Mouse (Mus musculus): ENCODE data around the gene Bhlha9.

Gene Bhlha9

DNA sequence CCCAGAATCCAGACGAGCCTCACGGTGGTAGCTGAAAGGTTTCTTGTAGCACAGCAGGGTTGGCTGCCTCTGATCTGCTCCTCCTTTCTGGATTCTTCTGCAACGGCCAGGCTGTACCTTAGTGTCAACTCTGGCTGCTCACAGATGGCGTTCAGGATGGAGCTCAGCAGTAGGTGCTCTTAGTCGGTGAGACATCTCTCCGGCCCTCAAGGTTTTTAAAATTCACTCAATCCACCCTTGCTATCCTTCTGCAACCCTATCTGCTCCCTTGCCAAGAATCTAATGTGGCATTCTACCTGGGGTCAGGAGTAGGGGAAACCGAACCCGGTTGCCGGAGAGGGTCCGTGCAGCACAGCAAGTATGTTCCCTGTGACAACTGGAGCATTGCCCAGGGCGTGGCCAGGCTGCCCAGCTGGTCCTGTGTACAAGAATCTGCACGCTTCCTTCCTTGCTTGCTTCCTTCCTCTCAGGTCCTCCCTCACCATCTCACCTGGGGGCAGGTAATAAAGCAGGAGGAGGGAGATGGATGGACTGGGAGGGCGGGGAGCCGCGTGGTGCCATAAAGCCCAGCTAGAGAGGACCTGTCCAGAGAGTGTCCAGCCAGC is at the start of gene Bhlha9:
Gene Bhlha9, plus strand, starts transcription at position 600 of the 605 bp plus-strand sequence.
- DNase-seq (ENCODE audit: low read depth): no peak

DNA sequence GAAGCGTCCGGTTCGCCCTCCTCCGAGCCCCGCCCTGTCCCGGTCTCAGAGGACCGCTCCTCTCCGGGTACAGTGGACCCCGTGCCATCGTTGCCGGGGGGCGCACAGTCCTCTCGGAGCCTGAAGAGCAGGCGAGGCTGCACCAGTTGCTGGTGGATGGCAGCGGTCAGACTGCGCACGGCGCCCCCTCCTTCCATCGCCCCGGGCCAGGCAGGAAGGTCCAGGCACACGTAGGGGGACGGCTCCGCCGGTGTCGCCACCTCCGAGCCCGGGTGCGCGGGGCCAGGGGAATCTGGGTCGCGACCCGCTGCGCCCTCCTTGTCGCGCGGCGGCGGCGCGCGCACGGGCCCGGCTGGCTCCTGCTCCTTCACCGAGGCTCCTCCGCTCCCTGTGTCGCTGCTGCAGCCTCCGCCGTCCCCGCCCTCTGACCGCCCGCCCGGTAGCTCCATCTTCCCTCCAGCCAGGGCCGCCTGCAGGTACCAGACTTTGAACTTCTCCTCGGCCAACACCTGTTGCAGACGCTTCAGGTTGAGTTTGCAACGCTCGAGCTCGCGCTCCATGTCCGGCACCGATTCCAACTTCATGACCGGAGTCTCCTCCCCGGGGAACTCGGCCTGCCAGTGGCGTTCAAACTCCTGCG is 49.6 kb upstream of the Bhlha9 start:
- peak; percentile 33 for DNase-seq (ENCODE audit: low read depth)

DNA sequence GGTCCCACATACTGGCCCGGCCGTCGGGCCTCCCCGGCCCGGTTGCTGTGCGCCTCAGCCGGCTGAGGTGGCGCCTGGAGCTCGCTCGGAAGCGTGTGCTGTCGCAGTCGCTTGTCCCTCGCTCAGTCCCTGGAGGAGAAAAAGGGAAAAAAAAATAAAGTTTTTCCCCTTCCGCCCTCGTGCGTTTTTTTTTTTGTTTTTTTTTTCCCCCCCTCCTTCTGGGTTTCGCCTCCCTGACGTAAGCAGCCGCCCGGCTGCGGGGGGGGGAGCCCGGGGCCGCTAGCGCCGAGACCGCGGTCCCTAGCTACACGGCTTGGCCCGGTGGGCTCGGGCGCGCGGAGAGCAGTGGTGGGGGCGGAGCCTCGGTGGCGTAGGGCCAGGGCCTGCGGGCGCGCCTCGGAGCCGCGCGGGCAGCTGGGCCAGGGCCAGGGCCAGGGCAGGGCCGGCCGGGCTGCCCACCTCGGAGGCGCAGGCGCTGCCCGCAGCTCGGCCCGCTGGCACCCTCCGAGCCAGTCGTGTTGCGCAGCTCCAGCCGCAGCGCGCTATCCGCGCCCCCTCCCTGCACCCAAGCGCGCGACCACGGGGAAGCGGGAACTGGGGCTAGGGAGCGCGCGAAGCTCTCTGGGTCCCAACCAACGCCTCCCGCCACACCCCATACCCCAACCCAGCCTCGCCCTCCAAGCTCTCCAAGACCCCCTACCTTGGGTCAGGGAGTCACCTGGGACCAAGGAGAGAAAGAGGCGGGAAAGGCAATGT is 48.9 kb upstream of the Bhlha9 start:
- peak; percentile 36 for DNase-seq (ENCODE audit: low read depth)

DNA sequence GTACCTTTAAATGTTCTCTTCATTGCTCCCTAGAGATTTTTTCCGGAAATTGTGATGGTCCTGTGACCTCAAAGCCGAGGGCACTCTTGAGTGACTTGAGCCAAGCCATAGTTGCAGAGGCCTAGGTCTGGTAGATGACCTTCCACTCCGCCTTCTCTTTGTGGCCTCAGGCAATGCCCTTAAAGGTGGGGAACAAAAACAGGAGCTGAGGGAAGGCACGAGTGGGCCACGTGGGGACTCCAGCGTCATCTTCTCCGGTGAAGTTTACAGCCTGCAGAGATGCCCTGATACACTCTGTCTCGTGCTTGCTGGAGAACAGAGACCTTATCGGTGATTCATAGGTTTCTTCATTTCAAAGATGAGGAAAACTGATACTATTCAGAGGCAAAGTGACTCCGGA is 48.2 kb upstream of the Bhlha9 start:
- no peak for DNase-seq (ENCODE audit: low read depth)

DNA sequence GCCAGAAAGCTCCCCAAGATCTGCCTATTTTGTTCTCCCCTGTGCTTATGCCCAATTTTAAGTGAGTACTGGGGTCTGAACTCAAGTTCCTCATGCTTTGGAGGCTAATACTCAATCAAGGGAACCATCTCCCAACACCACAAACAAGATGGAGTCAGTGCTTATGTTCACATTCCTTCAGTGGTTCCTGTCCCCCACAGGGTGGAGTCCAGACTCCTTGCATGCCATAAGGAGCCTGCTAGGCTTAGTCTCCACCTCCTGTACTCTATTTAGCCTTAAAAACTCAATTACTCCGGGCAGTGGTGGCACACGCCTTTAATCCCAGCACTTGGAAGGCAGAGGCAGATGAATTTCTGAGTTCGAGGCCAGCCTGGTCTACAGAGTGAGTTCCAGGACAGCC is 47.4 kb upstream of the Bhlha9 start:
- no peak for DNase-seq (ENCODE audit: low read depth)

DNA sequence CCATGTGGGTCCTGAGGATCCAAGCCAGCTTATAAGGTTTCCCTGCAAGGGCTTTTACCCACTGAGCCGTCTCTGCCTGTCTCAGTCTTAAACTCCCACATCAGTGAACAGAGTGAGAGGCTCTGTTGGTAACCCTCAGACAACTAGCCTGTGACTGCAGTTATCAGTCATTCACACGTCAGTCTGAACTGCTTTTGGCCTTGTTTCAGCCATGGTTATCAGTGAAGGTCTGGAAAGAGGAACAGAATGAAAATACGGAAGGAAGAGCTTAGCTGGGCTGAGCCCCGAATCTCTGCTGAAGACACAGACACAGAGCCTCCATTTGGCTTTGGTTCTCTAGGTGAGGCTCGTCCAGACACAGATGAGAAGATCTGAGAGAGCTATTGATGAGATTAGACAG is 43.7 kb upstream of the Bhlha9 start:
- no peak for DNase-seq (ENCODE audit: low read depth)

DNA sequence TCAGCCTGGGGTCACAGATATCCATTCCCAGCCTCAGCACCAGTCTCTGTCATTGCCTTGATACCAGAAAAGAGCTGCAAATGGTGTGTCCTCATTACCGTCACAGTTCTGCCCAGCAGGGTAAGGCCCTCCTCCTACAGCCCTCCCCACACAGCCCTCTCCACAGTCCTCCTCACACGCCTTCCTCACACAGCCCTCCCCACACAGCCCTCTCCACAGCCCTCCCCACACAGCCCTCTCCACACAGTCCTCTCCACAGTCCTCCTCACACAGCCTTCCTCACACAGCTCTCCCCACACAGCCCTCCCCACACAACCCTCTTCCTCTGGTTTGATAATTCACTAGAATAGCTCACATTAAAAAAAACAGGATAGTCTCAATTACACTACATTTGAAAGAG is 42.2 kb upstream of the Bhlha9 start:
- no peak for DNase-seq (ENCODE audit: low read depth)

DNA sequence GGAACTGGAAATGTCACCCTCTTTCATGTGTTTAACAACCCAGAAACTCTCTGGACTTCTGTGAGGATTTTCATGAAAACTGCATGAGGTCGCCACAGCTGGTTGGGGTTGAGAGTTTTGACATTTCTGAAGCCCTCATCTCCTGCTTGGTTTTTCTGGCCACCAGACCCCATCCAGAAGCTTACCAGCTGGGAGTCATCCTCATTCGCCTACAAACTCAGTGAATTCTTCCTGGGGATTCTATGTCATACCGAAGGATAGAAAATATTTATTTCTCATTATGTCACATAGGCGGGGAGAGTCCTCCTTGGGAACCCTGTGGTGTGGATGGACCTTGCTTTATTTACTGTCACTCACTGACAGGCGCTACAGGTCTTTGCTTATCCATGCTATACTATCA is 41.8 kb upstream of the Bhlha9 start:
- no peak for DNase-seq (ENCODE audit: low read depth)

DNA sequence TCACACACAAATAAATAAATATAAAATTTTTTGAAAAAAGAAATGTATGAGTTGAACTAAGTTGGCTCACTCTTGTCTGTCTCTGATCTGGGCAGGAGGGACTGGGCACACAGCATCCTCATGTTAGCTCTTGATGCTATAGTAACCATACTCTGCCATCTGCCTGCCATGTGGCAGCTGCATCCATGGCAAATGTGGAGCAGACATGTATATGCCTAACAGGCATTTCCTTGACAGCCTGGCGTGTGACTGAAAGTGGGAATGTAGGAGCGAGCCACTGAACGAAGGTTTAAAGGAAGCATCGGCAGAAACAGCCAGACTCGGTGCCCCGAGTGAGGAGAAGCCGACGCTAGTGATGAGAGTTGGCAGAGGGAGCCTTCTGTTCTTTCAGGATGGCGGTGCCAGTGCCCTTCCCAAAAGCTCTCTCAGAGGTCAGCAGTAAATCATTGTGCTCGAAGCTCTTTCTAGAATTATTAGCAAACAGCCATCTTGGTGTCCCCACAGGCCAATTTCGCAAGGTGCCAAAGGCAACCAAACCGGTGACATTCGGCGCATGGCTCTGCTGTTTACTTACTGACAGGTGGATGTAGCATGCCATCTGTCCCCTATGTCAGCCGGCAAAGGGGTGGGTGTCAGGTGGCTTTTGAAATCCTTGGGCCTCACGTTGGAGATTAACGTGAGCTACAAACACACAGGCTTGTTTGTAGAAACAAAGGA is 32.8 kb upstream of the Bhlha9 start:
- DNase-seq (ENCODE audit: low read depth): no peak

DNA sequence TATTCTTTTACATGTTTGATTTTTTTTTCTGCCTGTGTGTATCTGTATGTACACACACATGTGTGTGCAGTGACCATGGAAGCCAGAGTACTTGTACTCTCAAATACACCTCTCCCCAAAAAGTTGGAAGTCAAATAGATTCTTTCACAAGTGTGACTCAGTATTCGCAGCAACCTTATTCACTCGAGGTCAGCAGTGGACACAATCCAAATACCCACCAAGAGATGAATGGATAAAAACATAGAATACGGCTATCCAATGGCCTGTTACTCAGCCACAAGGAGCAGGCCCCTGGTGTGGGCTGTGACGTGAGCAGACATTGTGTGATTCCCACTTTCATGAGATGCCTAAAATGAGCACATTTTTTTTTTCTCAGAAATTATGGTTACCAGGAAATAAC is 32.0 kb upstream of the Bhlha9 start:
- DNase-seq (ENCODE audit: low read depth): no peak

DNA sequence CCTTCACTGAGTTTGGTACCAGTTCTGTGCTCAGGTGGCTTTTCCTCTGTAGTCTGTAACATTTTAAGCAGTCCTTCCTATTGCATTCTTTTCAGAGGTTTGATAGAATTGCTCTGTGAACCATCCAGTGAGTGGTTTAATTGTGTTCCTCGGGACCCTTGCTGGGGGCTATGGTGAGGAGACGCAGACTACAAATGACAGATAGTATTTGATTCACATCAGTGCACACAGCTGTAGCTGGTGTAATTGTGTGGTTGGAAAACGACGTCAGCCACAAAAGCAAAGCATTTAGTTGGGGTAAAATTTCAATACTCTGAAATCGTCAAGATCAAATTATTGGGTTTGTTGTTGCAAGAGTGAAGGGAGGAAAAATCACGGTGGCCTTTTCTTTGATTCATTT is 28.0 kb upstream of the Bhlha9 start:
- DNase-seq (ENCODE audit: low read depth): no peak

DNA sequence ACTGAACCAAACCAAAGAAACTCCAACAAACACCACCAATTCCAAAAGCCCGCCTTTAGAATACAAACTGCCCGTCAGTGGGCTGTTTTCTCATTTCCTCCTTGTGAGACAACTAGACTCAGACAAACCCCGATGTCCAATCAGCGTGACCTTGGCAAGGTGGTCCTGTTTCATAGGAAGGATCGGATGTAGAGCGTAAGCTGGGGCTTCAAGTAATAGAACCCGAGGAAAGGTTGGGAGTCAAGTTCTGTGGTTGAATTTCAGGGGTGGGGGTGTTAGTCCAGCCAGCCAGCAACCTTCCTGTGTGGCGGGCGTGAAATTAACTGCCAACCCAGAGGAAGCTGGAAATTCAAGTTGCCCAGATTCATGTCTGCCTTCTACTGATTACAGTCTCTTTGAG is 27.2 kb upstream of the Bhlha9 start:
- DNase-seq (ENCODE audit: low read depth): no peak

DNA sequence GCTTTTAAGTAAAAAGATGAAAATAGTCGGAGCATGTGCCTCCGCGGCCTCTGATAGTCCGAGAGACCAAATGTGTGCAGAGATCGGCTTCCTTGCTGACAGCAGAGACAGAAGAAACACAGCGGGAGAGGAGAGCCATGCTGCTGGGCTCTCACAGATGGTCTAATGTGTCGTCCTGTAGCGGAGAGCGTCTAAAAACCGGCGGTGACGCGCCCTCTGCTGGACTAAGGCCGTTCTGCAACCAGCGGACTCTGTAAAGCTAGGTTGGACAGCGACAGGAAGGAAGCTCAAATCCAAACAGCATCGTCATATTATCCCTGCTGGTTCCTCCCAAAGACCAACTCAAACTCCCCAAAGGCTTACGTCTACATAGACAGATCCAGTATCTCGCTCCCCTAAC is 26.3 kb upstream of the Bhlha9 start:
- DNase-seq (ENCODE audit: low read depth): peak; percentile 88

DNA sequence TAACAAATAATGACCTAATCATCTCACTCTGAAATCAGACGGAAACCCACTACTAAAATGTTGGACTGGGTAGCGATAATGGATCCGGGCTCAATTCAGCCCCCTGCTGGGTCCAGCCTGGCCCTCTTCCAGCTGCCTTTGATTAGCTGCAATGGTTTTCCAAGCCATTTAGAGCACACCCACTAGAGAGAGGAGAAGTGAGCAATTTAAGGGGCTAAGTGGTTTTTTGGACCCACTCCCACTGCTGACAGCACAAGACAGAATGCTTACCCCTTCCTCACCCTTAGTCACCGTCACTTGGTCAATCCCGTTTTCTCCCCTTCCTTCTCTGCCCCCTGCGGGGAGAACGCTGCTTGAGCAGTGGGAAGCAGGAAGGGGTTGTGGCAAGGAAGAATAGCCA is 25.2 kb upstream of the Bhlha9 start:
- DNase-seq (ENCODE audit: low read depth): no peak

DNA sequence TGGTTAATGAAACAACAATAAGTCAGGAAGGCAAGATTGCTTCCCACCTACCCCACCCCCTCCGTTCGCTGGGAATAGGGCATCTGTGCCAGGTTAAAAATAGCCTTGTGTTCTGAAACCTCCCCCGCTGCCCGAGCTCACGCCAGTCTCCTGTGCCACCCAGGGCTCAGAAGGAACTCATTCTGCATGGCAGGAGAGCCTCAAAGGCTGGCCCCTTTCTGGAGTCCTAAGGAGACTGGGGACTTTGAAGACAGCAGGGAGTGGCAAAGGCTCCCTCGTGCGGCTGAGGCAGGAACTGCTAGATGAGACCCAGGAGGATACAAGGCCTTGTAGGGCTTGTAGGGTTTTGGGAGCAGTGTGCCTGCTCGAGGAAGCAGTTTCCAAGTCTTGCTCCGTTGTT is 24.8 kb upstream of the Bhlha9 start:
- DNase-seq (ENCODE audit: low read depth): peak; percentile 83

DNA sequence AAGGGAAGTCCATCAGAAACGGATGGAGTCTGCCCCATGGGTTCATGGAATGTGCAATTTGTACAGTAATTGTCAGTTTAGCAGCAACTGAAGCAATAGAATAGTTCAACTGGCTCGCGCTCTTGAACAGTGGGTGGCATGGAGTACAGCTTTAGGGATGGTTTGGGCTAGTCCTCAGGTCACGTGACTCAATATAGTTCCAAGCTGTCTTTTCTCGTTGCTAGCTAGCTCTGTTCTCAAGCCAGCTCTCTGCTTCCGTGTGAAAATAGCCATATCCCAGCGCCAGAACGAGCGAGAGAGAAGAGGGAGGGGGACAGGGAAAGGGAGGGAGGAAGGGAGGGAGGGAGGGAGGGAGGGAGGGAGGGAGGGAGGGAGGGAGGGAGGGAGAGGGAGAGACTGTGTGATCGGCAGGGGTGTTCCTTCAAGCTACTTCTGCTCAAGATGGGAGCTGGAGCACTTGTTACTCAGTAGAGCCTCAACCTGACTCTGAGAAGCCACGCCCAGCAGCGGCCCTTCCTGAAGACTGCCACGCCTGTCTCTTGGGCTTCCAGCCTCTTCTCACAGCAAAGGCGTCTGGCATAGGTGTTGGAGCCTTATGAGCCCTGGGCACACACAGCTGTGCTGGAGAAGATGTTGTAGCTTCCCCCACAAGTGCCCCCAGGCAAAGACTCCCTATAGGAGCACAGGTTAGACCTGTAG is 21.3 kb upstream of the Bhlha9 start:
- no peak for DNase-seq (ENCODE audit: low read depth)

DNA sequence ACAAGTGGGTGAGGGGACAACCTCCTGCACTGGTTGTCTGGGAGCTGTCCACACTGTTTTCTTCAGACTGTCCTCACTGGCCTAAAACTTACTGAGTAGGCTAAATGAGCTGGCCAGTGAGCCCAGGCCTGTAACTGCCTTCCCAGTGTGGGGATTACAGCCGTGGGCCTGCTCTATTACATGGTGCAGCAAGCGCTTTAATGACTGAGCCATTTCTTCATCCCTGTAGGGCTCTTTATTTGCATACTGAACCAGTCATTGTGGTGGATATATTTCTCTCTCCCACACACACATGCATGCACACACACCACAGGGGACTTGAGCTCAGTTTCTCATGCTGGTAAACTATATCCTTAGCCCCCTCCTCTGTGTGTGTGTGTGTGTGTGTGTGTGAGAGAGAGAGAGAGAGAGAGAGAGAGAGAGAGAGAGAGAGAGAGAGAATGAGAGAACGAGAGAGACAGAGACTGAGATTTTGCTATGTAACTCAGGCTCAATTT is 19.4 kb upstream of the Bhlha9 start:
- no peak for DNase-seq (ENCODE audit: low read depth)

DNA sequence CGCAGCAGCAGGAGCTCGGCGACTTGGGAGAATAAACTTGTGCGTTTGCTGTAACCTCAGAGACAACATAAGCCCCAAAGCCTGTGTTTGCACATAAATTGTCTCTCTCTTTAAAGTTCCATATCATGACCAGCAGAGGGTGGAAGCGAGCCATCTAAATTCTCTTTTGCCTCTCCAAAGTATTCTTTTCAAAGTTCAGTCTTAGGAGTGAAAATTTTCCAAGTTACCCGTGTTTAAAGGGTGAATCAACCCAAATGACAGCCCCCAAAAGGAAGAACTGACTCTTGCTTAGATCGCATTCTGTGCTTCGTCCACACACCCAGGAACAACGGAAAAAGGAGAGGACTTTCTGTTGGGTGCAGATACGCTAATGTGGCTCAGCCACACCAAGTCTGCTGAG is 17.2 kb upstream of the Bhlha9 start:
- peak; percentile 68 for DNase-seq (ENCODE audit: low read depth)

DNA sequence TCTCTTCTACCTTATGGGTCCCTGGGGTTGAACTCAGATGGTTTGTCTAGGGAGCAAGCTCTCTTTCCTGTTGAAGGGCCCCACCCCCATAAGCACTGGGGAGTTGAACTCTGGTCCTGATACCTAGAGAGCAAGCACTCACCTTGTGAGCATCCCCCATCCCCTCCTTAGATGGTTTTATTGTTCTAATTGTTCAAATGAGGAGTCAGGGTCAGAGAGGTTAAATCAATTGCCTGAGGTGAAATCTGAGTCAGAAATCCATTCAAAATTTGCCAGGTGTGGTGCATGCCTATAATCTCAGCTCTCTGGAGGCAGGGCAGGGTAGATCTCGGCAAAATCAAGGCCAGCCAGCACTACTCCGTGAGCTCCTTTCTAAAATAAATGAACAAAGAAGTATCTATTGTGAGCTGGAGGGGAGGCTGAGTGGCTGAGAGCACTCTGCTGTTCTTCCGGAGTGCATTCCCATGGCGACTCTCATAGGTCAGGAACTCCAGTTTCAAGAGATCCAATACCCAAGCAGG is 14.8 kb upstream of the Bhlha9 start:
- no peak for DNase-seq (ENCODE audit: low read depth)

DNA sequence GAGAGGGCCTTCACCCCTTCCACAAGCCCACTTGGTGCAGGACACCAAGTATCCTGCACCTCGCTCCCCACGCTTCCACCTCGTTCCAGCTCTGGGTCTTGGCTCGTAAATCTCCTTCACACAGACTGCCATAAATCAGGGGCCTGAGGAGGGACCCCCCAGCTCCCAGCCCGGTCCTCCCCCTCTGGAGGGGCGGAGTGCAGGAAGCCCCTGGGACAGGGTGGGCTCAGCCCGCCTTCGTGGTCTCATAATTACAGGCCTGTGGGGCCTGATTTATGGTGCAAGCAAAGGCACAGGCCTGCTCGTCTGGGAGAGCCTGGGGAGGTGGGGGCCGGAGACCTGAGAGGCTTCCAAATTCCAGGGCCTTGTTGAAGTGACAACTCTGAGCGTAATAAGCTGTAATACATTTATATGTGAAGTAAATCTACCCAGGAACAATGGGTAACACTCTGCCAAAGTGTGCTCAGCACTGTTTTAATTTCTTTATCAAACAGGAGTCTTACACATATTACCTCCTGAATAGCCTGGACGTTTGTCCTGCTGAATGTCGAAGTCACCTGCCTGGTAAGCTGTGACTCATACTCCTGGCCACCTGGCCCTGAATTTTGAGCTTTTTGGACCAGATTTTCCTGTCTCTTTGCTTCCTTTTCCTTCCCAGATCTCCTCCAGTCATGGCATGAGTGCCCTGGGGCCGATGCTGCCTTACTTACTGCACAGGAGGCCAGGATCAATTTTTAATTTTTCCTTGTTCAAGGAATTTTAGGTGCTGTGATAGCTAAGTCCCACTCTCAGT is 12.9 kb upstream of the Bhlha9 start:
- no peak for DNase-seq (ENCODE audit: low read depth)
